Mouse (Mus musculus) embryo, embryonic 9.5 days (tissue): ENCODE data around the gene Cnnm2.

Experiments
- DNase-seq: peaks from one replicate; pipeline ENCODE4 v3.0.0-alpha.2; 2017; ENCODE audit errors: extremely low spot score

Cnnm2 gene

GRCm38 (mm10) chr19:46887811-46888527 lies 126.6 kb downstream of the Cnnm2 start:
- no peak for DNase-seq

- DNase-seq: no peak
Observed at GRCm38 (mm10) chr19:46889666-46890065, 128.3 kb downstream of the Cnnm2 start.

GRCm38 (mm10) chr19:46890657-46891056 lies 129.3 kb downstream of the Cnnm2 start:
- no peak for DNase-seq

- no peak for DNase-seq
Observed at GRCm38 (mm10) chr19:46892856-46893255, 131.5 kb downstream of the Cnnm2 start.

GRCm38 (mm10) chr19:46893484-46893883 lies 132.1 kb downstream of the Cnnm2 start:
- DNase-seq: no peak

- no peak for DNase-seq
Observed at GRCm38 (mm10) chr19:46897135-46897534, 135.7 kb downstream of the Cnnm2 start.

GRCm38 (mm10) chr19:46898222-46898621 lies 136.8 kb downstream of the Cnnm2 start:
- no peak for DNase-seq

- DNase-seq: no peak
Observed at GRCm38 (mm10) chr19:46899306-46899705, 137.9 kb downstream of the Cnnm2 start.

GRCm38 (mm10) chr19:46899871-46900270 lies 138.5 kb downstream of the Cnnm2 start:
- DNase-seq: no peak

GRCm38 (mm10) chr19:46900786-46901185 lies 139.4 kb downstream of the Cnnm2 start:
- no peak for DNase-seq

- no peak for DNase-seq
Observed at GRCm38 (mm10) chr19:46901323-46901722, 139.9 kb downstream of the Cnnm2 start.

GRCm38 (mm10) chr19:46903379-46903778 lies 142.0 kb downstream of the Cnnm2 start:
- DNase-seq: no peak

- DNase-seq: no peak
Observed at GRCm38 (mm10) chr19:46904907-46905306, 143.5 kb downstream of the Cnnm2 start.

- no peak for DNase-seq
Observed at GRCm38 (mm10) chr19:46905383-46905782, 144.0 kb downstream of the Cnnm2 start.

- DNase-seq: no peak
Observed at GRCm38 (mm10) chr19:46905971-46906370, 144.6 kb downstream of the Cnnm2 start.

- DNase-seq: no peak
Observed at GRCm38 (mm10) chr19:46908207-46908606, 146.8 kb downstream of the Cnnm2 start.

GRCm38 (mm10) chr19:46908977-46909376 lies 147.6 kb downstream of the Cnnm2 start:
- no peak for DNase-seq

- no peak for DNase-seq
Observed at GRCm38 (mm10) chr19:46911492-46911891, 150.1 kb downstream of the Cnnm2 start.

- DNase-seq: no peak
Observed at GRCm38 (mm10) chr19:46913626-46914025, 152.2 kb downstream of the Cnnm2 start.

- DNase-seq: no peak
Observed at GRCm38 (mm10) chr19:46915406-46916080, 154.1 kb downstream of the Cnnm2 start.

- no peak for DNase-seq
Observed at GRCm38 (mm10) chr19:46920571-46920970, 159.2 kb downstream of the Cnnm2 start.

GRCm38 (mm10) chr19:46926357-46926756 lies 165.0 kb downstream of the Cnnm2 start:
- no peak for DNase-seq

- DNase-seq: no peak
Observed at GRCm38 (mm10) chr19:46926951-46927350, 165.6 kb downstream of the Cnnm2 start.
